Mouse (Mus musculus) heart, postnatal 36 days (tissue): ENCODE results near the gene Kidins220. TPM values are rescaled to one million over a fixed set of nuclear protein-coding genes. Genes with fewer than 3 reads are reported as not detected.

Experiments
- DNase-seq, 2 experiments: peaks; one replicate each; pipeline ENCODE4 v3.0.0; 2021 to 2022
- intact Hi-C: fragments of 180-260 bp; cut with DNase I; formaldehyde crosslinking; loops from one replicate; pipeline ENCODE4 v1.15.1; 2025
- total RNA-seq, 2 experiments: library from RNA; stranded (reverse); gene quantifications; 2 replicates each; pipeline ENCODE4 v1.2.3; 2021

Kidins220 gene
- total RNA-seq, 2 experiments from 2014 or later = 74.1 to 77.0 TPM

DNA sequence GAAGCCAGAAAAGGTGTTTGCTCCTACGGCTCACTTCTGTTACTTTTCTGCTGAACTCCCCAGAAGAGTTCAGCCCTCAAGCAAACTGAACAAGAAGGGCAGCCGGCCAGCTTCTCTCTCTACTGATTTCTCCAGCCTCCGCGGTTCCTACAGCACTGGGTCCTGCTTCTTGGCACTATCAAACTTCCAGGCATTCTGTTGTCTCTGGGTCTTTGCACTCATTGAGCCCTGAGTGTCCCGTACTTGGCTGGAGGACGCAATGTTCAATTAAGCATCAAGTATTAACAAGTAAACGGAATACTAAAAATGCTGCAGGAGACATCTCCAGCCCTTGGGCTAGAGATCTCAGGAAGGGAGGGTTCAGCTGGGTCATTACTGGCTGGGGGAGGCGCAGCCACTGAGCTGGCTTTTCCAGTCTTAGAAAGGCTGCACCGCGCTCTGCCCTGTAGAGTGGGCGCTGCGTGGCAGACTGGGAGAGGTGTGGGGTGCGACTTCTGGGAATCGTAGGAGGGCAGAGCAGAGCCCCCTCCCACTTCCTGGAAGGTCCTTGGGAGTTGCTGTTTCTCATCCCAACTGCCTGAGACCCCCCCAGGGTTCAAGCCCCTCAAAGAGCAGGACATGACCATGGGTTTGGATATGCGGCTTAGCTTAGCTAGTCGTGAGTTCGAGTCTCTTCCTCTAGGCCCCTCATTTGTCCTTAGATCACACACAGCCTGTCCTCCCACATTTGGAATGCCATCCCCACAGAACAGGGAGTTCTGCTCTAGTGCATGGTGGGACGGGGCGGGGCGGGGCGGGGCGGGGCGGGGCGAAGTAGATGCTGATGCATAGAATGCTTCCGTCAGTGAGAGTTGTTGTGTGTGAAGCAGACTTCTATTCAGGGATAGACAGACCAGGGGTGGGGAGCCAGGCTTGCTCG, 108.8 kb downstream of the Kidins220 start:
- DNase-seq = no peak
- intact Hi-C loops = no loop called here

DNA sequence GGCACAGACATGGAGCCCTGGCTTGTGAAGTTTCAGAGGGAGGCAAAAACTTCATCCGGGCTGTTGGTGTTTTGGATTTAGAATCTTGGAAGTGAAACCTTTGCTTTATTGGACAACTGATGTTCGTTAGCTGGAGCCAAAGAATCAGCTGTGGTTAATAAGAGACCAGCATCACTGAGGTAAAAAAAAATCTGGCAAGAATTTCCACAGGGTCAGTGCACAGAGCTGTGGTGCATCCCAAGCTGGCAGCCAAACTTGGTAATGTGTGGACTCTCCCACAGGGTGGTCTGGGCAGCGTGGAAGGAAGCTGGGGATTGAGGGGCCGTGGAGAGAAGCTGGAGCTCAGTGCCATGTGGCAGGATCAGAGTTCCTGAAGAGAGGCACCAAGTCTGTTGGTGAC, 112.2 kb downstream of the Kidins220 start:
- intact Hi-C loops = no loop called here
- no peak for DNase-seq

DNA sequence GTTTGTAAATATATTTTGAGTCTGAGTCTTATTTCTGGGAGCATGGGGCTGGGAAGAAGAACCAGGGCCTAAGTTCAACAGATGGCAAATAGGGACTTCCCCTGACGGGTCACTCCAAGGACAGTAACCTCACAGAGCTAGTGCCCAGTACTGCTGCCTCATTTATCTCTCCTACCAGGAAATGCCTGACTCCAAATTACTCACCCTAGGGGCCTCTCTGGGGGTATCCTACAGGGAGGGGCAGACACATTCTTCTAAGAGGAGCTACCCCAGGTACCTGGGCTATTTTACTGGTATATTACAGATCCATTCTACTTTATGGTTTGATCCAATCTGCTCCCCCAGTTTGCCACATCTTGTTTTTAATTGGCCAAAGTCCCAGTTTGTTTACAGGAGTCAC, 114.7 kb downstream of the Kidins220 start:
- DNase-seq = no peak
- intact Hi-C loops = no loop called here

DNA sequence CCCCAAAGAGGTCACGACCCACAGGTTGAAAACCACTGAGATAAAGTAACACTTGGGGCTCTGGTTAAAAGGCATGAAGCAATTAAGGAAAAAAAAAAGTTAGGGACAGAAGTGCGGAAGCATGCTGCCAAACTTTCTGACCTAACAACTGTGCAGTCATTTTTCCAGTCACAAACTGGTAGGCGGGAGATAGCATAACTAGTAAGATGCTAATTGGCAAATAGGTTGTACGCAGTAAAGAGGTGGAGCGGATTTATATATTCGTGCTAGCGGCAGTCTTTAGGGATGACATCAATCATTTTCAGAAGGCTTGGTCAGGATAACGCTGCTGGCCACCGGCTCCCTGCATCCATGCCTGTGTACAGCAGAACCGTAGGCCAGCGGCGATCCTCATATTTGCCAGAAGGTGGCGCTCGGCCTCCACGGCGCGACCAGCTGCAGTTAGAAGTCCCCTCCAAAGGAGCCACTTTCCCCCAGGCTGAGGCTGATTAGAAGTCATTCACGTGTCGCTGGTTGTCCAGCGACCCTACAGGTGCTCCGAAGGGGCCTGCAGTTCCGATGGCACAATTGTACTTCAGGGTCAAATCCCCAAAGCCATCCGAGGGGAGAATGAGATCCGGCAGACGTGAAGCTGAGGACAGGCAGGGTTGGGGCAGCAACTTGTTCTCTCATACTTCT, 117.4 kb downstream of the Kidins220 start:
- intact Hi-C loops = loop anchor here (1.0 to 10.0 kb wide), 10 partner anchors 65 to 1353 kb away; no protein-coding TSS in a partner anchor
- peak; percentile 89 to 91 for DNase-seq

DNA sequence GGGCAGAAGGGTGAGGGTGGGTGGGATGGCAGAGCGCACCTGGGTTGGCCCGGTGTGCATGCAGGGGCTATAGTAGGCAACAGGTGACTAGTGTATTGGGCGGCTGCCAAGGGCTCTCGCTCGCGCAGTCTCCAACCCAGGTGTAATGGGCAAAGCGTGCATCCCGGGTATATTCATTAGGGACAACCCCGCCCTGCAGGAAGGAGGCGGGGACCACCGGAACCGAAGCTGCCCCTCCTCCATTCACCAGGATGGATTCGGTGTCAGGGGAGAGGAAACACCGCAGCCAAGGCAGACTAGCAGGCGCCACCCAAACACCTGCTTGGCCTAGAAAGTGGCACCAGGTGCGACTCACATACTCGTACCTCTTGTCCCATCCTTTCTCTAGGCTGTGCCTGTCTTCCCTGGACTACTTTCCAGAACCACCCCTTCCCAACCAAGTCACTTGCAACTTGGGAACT, 118.1 kb downstream of the Kidins220 start:
- intact Hi-C loops = loop anchor here (1.0 to 10.0 kb wide), 10 partner anchors 65 to 1352 kb away; no protein-coding TSS in a partner anchor
- DNase-seq = peak; percentile 18 to 22

DNA sequence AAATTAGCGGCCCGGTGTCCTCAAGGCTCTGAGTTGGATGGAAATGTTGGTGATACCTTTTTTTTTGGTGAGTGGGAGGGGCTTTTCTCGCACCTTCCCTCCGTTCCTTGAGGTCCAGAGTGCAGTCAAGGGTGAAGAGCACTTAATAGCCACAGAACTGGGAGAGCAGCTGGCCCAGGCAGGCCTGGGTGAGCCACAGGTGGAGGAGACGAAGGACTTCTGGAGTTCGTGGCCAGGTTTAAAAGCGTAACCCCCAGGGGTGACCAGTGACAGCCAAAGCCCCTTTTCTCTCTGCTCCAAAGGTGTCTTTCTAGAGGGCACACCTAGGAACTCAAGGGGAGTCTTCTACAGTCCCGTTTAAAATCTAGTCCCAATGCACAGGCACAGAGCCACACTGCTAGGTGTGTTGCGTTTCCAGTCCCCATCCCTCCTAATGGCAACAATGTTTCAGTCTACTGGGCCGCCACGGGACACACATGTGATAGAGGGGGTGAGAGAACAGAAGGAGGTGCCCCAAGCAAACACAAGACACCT, 118.6 kb downstream of the Kidins220 start:
- intact Hi-C loops = loop anchor here (2.0 to 10.0 kb wide), 9 partner anchors 66 to 1351 kb away; no protein-coding TSS in a partner anchor

DNA sequence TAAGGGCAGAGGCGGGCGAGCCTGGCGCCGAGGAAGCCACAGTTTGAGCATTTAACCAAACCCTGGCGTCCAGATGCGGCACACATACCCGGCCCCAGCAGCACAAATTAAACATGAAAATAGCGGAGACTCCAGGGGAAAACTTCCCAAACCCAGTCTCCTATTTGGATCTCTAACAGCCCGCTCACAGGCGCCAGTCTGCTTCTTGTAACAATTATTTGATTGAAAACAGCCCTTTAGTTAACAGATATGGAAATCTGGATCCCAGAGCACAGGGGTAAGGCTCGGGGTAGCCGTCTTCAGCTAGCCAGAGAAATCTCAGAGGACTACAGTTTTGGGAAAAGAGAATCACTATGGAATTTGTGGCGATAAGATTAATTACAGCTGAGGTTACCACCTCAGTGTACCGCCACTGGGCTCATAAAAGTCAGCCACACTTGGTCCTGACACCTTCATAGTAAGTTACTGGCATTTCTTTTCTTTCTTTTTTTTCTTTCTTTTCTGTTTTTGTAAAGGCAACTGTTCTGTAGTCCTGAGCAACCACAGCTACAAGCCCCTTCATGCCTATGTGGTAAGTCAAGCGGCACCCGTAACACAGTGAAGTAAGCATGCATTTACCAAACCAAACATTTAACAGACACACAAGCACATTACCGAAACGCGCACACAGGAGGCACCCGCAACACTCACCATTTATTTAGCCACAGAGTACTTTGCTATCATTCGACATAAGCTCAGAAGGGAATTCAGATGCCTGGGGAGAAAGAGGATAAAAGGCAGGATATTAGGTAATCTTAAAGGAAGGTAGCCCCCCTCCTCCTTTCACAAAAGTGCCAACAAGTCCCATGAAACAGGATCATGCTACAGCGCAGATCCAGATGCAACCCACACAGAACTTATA, 120.1 kb downstream of the Kidins220 start:
- intact Hi-C loops = loop anchor here (5.0 to 10.0 kb wide), 9 partner anchors 68 to 1350 kb away; no protein-coding TSS in a partner anchor
- peak; percentile 32 to 48 for DNase-seq

More for the DNA sequence above, 118.6 kb downstream of the Kidins220 start:
- peak in 1 of 2 experiments; percentile 13 for DNase-seq

DNA sequence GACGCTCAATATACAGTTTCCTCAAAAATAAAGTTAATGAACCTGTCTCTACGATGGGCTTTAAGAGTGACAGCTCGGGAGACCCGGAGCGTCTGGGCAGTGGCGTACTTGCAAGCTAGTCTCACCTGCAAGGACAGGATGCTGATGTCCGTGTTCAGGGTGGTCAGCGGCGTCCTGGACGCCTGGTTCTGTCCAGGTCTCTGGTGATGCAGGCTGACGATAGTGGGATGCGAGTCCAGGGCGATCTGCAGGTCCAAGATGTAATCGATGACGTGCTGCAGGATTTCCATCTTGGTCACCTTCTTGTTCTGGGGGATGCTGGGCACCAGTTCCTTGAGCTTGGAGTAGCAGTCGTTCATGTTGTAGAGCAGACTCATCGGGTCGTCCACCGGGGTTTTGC, 120.8 kb downstream of the Kidins220 start:
- DNase-seq = no peak
- intact Hi-C loops = loop anchor here (5.0 to 10.0 kb wide), 4 partner anchors 137 to 1349 kb away; no protein-coding TSS in a partner anchor

DNA sequence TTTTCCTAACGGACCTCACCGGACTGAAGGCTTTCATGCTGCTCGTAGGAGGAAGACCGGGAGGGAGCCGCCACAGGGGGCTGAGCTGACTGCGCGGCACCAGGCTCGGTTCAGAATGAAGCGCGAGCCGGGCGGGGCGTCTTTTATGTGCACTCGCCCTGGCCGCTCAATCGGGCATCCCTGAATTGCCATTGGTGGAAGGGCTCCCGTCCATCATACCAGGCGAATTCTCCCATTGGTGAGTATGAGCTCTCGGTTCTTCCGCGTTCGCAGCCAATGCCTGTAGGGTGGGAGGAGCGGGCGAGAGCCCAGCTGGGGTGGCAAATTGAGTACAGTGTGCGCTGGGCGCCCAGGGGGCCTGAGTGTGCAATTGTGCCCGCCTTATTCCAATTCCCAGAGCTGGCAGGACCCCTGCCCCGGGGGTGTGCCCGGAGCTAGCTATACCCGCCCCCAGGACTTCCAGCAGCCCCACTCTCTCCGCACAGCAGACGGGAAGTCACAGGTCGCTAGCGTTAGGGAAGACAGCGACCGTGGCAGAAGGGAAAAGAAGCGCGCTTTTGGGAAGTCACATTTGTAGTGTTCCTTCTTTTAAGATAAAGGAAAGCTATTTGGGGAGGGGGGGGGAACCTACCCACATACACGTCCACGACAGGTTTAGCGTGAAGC, 121.4 kb downstream of the Kidins220 start:
- peak; percentile 96 to 98 for DNase-seq
- intact Hi-C loops = loop anchor here (5.0 to 10.0 kb wide), 4 partner anchors 136 to 1349 kb away; no protein-coding TSS in a partner anchor

DNA sequence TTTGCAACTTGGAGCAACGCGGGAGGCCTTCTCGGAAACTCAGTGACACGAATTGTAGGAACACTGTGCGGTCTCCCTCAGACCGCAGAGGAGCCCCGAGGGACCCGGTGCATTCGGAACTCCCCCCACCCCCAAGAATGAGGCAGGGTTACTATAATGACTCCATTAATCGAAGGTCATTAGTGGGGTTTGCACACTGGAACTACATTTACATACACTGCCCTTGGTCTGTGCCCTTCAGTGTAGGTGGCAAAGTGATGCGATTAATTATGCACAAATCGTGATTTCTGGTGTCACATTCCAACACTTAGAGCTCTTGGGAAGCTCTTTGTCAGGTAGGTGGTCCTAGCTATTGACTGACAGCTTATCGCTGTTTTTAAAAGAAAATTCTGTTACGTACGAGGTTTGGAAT, 121.9 kb downstream of the Kidins220 start:
- DNase-seq = peak in 1 of 2 experiments; percentile 31
- intact Hi-C loops = loop anchor here (5.0 to 10.0 kb wide), 4 partner anchors 136 to 1348 kb away; no protein-coding TSS in a partner anchor

DNA sequence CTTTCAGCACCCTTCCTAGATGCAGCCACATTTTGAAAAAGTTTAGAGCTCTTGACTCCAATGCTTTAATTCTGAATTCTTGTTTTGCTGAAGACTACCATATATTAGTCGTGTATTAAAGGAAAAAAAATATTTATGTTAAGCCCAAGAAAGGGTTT, 122.2 kb downstream of the Kidins220 start, which contains the start of gene Id2:
Gene Id2 (minus strand): TSS at position 89 of the 158 bp plus-strand sequence.
- no peak for DNase-seq
- intact Hi-C loops = loop anchor here (5.0 to 10.0 kb wide), 4 partner anchors 135 to 1348 kb away; no protein-coding TSS in a partner anchor

DNA sequence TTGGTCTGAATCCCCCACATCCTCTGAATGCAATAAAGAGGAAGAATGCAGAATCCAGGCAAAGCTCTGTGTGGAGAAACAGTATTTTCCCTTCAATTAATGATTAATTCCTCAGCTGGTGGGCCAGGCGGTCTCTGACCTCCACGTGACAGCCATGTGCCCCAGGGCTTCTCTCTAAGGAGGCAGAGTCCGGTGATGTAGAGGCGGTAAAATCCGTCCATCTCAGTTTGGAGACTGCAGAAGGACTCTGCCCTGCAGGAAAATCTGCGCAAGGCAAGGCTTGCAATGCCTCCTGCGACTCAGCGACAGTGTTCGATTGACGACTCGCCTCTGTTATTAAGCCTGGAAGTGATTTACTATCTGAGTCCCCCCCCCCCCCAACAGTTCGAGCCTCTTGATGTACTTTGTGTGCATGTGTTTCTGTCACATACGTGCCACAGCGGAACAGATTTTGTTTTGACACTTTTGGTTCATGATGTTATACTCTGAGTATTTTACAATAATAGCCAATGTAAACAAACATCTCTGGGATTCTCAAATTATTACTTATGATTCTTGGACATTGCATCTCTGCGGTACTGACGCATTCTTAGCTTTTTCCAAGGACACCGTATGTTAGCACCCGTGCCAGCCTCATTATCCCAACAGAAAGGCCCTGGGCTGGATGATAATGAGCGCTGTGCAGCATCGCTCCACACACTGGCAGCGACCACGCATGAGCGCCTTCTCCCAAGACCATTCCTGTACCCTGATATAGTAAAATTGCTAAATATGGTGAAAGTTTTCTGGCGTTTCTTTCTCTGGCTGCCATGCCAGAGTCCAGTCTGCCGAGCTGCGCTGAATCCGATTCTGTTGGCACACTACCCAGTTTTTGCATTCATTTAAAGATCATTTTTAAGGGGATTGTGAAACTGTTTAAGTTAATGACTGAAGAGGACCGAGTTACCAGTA, 122.8 kb downstream of the Kidins220 start:
- intact Hi-C loops = loop anchor here (2.0 to 10.0 kb wide), 5 partner anchors 63 to 1347 kb away; no protein-coding TSS in a partner anchor
- DNase-seq = peak; percentile 30 to 41

DNA sequence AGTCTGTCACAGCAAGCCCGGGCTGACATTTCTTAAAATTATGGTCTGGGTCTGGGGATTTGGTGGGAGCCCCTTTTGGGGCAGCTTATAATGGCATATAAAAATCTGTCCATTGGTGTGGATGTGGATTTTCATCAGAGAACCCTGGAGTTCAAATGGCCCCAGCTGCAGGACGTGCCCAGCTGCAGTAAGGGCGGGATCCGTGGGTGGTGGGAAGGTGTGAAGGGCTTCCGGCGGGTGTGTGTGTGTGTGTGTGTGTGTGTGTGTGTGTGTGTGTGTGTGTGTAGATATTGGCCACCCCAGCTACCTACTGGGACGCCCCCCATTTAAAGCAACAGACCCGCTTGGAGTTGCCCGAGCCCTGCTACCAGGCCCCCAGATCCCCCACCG, 123.4 kb downstream of the Kidins220 start:
- DNase-seq = no peak
- intact Hi-C loops = loop anchor here (2.0 to 10.0 kb wide), 5 partner anchors 63 to 1347 kb away; no protein-coding TSS in a partner anchor

DNA sequence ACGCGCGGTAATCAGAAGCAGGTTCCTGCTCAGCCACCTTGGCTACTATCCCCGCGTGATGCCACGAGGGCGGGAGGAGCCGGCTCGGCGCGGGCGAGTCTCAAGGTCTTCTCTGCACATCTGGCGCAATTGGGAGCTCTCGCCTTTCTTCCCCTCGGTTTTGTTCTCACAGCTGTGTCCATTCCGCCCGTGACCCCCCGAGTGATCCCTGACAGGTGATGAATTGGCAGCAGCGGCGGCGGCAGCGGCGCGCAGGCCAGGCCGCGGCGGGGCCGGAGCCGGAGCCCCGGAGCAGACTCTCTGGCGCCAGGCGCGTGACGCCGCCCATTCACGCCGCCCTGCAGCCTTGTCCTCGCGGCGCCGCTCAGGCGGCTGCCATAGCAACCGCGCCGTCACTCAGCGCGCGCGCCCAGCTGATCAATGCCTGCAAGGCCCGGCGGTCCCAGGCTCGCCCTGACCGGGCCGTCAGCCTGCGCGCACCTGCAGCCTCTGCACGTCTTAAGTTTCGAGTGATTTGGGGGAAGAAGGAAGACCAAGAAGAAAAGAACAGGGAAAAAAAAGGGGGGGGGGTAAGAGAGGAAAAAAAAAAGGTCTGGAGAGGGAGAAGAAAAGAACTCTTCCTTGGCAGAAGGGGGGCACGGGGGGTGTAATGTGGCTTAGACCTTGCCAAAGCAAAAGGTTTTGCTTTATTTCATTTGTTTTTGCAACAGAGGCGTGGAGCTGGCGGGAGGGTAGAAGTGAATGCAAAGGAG, 124.0 kb downstream of the Kidins220 start:
- intact Hi-C loops = loop anchor here (2.0 to 10.0 kb wide), 5 partner anchors 62 to 1346 kb away; no protein-coding TSS in a partner anchor
- peak; percentile 94 for DNase-seq

DNA sequence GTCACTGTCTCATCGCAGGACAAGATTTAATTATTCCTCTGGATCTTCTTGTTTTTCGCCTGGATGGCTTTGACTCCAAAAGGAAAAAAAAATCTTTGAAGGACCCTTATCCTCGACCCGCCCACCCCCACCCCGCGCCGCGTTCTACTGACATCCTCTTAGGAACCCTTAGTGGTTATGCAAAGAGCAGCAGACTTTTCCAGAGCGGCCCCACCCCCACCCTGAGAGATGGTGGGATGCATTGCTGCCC, 124.5 kb downstream of the Kidins220 start:
- peak; percentile 49 to 62 for DNase-seq
- intact Hi-C loops = loop anchor here (2.0 to 10.0 kb wide), 5 partner anchors 62 to 1346 kb away; no protein-coding TSS in a partner anchor

DNA sequence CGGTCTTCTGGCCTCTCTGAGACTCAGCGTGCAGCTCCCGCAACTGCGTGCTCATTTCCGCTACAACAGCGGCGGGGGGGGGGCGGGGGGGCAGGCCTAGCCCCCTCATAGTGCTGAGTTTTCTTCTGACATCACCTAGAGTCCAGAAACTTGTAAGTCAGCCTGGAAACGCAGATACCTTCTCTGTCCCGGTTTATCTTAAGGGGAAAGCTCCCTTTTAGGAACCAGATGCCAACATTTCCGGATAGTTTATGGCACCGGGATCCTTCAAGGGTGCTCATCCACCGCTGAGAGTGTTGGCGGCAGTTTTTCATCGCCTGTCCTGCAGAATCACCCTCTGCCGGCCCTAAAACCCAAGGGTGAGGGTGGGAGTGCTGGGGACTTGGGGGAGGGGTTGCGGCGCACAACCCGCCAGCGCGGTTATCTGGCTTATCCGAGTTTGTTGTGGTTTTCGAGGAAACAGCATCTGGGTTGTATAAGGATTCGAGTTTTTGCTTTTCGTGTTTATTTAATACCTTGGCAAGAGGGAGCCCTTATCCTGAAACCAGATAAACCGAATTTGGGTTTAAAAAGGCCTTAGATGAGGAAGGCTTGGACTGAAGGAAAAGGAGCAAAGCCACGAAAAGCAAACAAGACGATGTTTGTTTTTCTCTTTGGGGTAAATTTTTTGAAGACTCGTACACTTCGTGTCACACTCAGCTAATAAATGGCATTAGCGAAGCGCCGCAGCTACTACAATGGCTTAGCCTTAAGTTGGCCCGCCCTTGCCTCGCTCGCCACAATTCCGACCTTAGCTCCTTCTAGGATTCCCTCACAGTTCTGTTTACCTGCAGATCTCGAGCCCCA, 125.1 kb downstream of the Kidins220 start:
- intact Hi-C loops = loop anchor here (2.0 to 10.0 kb wide), 5 partner anchors 61 to 1345 kb away; no protein-coding TSS in a partner anchor
- peak; percentile 50 to 69 for DNase-seq
